Mouse (Mus musculus): Measurements from ENCODE around the gene Trim63.

DNA sequence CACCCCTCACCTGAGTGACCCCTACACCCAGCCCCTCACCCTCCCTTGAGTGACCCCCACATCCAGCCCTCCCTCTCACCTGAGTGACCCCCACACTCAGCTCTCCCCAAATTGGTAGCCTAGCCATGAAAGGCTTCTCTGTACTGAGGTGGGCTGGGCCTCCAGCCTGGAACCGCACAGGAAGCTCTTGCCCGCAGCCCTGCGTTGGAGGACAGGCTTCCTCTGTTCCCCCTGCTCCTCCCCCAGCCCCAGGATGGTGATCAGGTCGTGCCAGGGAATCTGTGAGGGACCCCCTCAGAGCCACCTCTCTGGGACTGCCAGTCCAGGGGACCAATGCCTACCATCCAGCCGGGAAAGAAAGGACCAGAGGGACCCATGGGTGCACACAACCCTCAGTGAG is 50.4 kb downstream of the Trim63 start:
- TF ChIP-seq POLR2A (IDR thresholded peaks at IDR 0.05; ENCODE audit: low read depth, low read length) = no peak
- no peak for TF ChIP-seq BHLHE40 (IDR thresholded peaks at IDR 0.05; ENCODE audit: low read depth, low read length)
- TF ChIP-seq CTCF (conservative IDR thresholded peaks at IDR 0.05 in 1 of 2, IDR thresholded peaks at IDR 0.05 in 1 of 2; ENCODE audit: low read depth in 2 of 2, low read length in 2 of 2) = no peak
- no peak for TF ChIP-seq USF2 (conservative IDR thresholded peaks at IDR 0.05; ENCODE audit: low read depth, low read length)
- TF ChIP-seq USF1 (IDR thresholded peaks at IDR 0.05; ENCODE audit: low read depth, low read length) = no peak
- TF ChIP-seq IRF4 (IDR thresholded peaks at IDR 0.05; ENCODE audit: low read depth, low read length) = no peak
- no peak for TF ChIP-seq NRF1 (IDR thresholded peaks at IDR 0.05; ENCODE audit: low read depth, low read length)
- TF ChIP-seq UBTF (IDR thresholded peaks at IDR 0.05; ENCODE audit: low read depth, low read length) = no peak
- no peak for TF ChIP-seq ZKSCAN1 (IDR thresholded peaks at IDR 0.05; ENCODE audit: borderline replicate concordance, low read depth, low read length)
- no peak for TF ChIP-seq PAX5 (IDR thresholded peaks at IDR 0.05; ENCODE audit: low read length)
- no peak for TF ChIP-seq KAT2A (IDR thresholded peaks at IDR 0.05; ENCODE audit: insufficient replicate concordance, low read length)
- no peak for TF ChIP-seq CHD1 (IDR thresholded peaks at IDR 0.05; ENCODE audit: low read depth, low read length)
- TF ChIP-seq ZC3H11A (IDR thresholded peaks at IDR 0.05; ENCODE audit: low read depth, low read length) = no peak
